Mouse (Mus musculus) thymus, postnatal 0 days (tissue): Measurements from ENCODE around the gene Tgfbr1. TPM values are rescaled to one million over a fixed set of nuclear protein-coding genes. Genes with fewer than 3 reads are reported as not detected.

Experiments used
- polyA plus RNA-seq: library from polyadenylated mRNA; unstranded; fragments of >200 nt; fragmentation: Nextera tagmentation; extraction: Ambion mirVana; gene quantifications from 2 replicates; pipeline ENCODE4 v1.2.1, GENCODE M21; 2015

The Tgfbr1 gene
- polyA plus RNA-seq, 1 experiment from 2014 or later = 25.7 TPM

Other genes with a start within 250 kb of the Tgfbr1 start
- gene Col15a1, start 145.1 kb upstream of the Tgfbr1 start, polyA plus RNA-seq = 14.5 and 16.7 TPM in 2 replicates
- gene Alg2, start 121.1 kb downstream of the Tgfbr1 start, polyA plus RNA-seq = 27.9 and 29.3 TPM in 2 replicates
- 467 and 510 TPM in 2 replicates for gene Sec61b, start 121.4 kb downstream of the Tgfbr1 start, polyA plus RNA-seq